Mouse (Mus musculus): Measurements from ENCODE around the gene Nucks1. TPM values are rescaled to one million over a fixed set of nuclear protein-coding genes. Genes with fewer than 3 reads are reported as not detected.

The Nucks1 gene
- polyA plus RNA-seq, 1 experiment = 20.6 TPM

DNA sequence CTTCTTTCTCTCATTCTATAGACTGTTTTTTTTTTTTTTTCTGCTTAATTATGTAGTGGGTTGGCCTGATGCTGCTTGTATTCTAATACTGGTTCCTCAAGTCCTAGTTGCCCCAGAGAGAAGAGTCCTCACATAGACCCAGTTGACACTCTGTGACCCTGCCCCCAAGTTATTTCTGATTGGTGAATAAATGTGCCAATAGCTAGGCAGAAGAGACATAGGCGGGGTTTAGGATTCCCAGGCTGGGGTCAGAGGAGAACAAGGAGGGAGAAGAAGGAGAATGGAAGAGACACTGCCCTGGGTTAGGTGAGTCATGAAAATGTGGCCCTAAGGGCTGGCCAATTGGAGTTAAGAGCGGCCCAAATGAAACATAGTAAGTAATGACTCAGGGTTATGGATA is 30.5 kb upstream of the Nucks1 start:
- Histone ChIP-seq H3ac (ENCODE audit: control insufficient read depth, insufficient read length) (no peak overlapping the region), H3K27me3 (ENCODE audit: control insufficient read depth, insufficient read depth, insufficient read length) (peaks cover 8% of the 10 kb centered on the region), H3K36me3 (ENCODE audit: control insufficient read depth, insufficient read depth) (no peaks in the 10 kb centered on the region), H3K4me2 (ENCODE audit: low read depth) (no peak overlapping the region), H3K79me2 (ENCODE audit: control insufficient read depth, insufficient read depth) (no peaks in the 10 kb centered on the region), H3K4me3 (no peak overlapping the region)
- TF ChIP-seq POLR2A (IDR thresholded peaks at IDR 0.05; ENCODE audit: insufficient read length, low read depth) (no peak), E2F4 (IDR thresholded peaks at IDR 0.05; ENCODE audit: insufficient read depth) (no peak), MAX (IDR thresholded peaks at IDR 0.05; ENCODE audit: low read depth) (no peak), USF1 (IDR thresholded peaks at IDR 0.05; ENCODE audit: low read depth) (no peak), CEBPB (IDR thresholded peaks at IDR 0.05; ENCODE audit: insufficient read depth, poor library complexity, severe bottlenecking) (no peak)

GRCm38 (mm10) chr1:131882787-131883186 is 27.5 kb upstream of the Nucks1 start:
- Histone ChIP-seq H3K79me2 (ENCODE audit: control insufficient read depth, insufficient read depth) (no peaks in the 10 kb centered on the region), H3K4me2 (ENCODE audit: low read depth) (no peak overlapping the region), H3ac (ENCODE audit: control insufficient read depth, insufficient read length) (no peak overlapping the region), H3K36me3 (ENCODE audit: control insufficient read depth, insufficient read depth) (no peaks in the 10 kb centered on the region), H3K27me3 (ENCODE audit: control insufficient read depth, insufficient read depth, insufficient read length) (peaks cover 11% of the 10 kb centered on the region), H3K4me3 (no peak overlapping the region)
- TF ChIP-seq E2F4 (IDR thresholded peaks at IDR 0.05; ENCODE audit: insufficient read depth) (no peak), MYOD1 (IDR thresholded peaks at IDR 0.05; ENCODE audit: control insufficient read depth in 1 of 3, insufficient read length in 2 of 3, low read depth in 2 of 3) (no peak), USF1 (IDR thresholded peaks at IDR 0.05; ENCODE audit: low read depth) (no peak), TCF3 (IDR thresholded peaks at IDR 0.05; ENCODE audit: insufficient read length, low read depth) (no peak), MAX (IDR thresholded peaks at IDR 0.05; ENCODE audit: low read depth) (no peak), POLR2A (IDR thresholded peaks at IDR 0.05; ENCODE audit: insufficient read length, low read depth) (no peak), CEBPB (IDR thresholded peaks at IDR 0.05; ENCODE audit: insufficient read depth, poor library complexity, severe bottlenecking) (no peak), TCF12 (IDR thresholded peaks at IDR 0.05; ENCODE audit: insufficient read depth, poor library complexity, severe bottlenecking) (no peak), REST (IDR thresholded peaks at IDR 0.05; ENCODE audit: insufficient read depth, insufficient read length) (no peak)

- no peak for TF ChIP-seq TCF3 (IDR thresholded peaks at IDR 0.05; ENCODE audit: insufficient read length, low read depth)
- TF ChIP-seq USF1 (IDR thresholded peaks at IDR 0.05; ENCODE audit: low read depth) = no peak
- TF ChIP-seq MYOG (IDR thresholded peaks at IDR 0.05; ENCODE audit: control insufficient read depth in 1 of 3, insufficient read depth in 1 of 3, insufficient read length in 2 of 3, low read depth in 2 of 3) = no peak
- no peak for TF ChIP-seq MYOD1 (IDR thresholded peaks at IDR 0.05; ENCODE audit: control insufficient read depth in 1 of 3, insufficient read length in 2 of 3, low read depth in 2 of 3)
- TF ChIP-seq SRF (IDR thresholded peaks at IDR 0.05; ENCODE audit: control insufficient read depth, insufficient read length, low read depth) = no peak
- no peak for TF ChIP-seq E2F4 (IDR thresholded peaks at IDR 0.05; ENCODE audit: insufficient read depth)
- no peak for TF ChIP-seq POLR2AphosphoS2 (IDR thresholded peaks at IDR 0.05; ENCODE audit: insufficient read length, low read depth)
- no peak for TF ChIP-seq TCF12 (IDR thresholded peaks at IDR 0.05; ENCODE audit: insufficient read depth, poor library complexity, severe bottlenecking)
- TF ChIP-seq REST (IDR thresholded peaks at IDR 0.05; ENCODE audit: insufficient read depth, insufficient read length) = no peak
- no peak for TF ChIP-seq MAX (IDR thresholded peaks at IDR 0.05; ENCODE audit: low read depth)
- TF ChIP-seq CEBPB (IDR thresholded peaks at IDR 0.05; ENCODE audit: insufficient read depth, poor library complexity, severe bottlenecking) = no peak
- Histone ChIP-seq H3K27me3 (ENCODE audit: control insufficient read depth, insufficient read depth, insufficient read length) (peaks cover 19% of the 10 kb centered on the region), H3K36me3 (ENCODE audit: control insufficient read depth, insufficient read depth) (no peaks in the 10 kb centered on the region), H3K4me2 (ENCODE audit: low read depth) (no peak overlapping the region), H3ac (ENCODE audit: control insufficient read depth, insufficient read length) (no peak overlapping the region), H3K4me3 (no peak overlapping the region), H3K79me2 (ENCODE audit: control insufficient read depth, insufficient read depth) (no peaks in the 10 kb centered on the region)
Observed at GRCm38 (mm10) chr1:131886173-131886572, 24.2 kb upstream of the Nucks1 start.

GRCm38 (mm10) chr1:131886641-131887040 is 23.7 kb upstream of the Nucks1 start:
- H3K27me3 ChIP-seq (ENCODE audit: control insufficient read depth, insufficient read depth, insufficient read length) = peaks cover 19% of the 10 kb centered on the region
- no peaks in the 10 kb centered on the region for H3K79me2 ChIP-seq (ENCODE audit: control insufficient read depth, insufficient read depth)
- H3K4me2 ChIP-seq (ENCODE audit: low read depth) = no peak overlapping the region
- no peak for TF ChIP-seq REST (IDR thresholded peaks at IDR 0.05; ENCODE audit: insufficient read depth, insufficient read length)
- TF ChIP-seq SRF (IDR thresholded peaks at IDR 0.05; ENCODE audit: control insufficient read depth, insufficient read length, low read depth) = no peak
- no peak for TF ChIP-seq USF1 (IDR thresholded peaks at IDR 0.05; ENCODE audit: low read depth)
- no peak for TF ChIP-seq MAX (IDR thresholded peaks at IDR 0.05; ENCODE audit: low read depth)
- TF ChIP-seq E2F4 (IDR thresholded peaks at IDR 0.05; ENCODE audit: insufficient read depth) = no peak
- TF ChIP-seq POLR2AphosphoS2 (IDR thresholded peaks at IDR 0.05; ENCODE audit: insufficient read length, low read depth) = no peak
- no peak for TF ChIP-seq TCF3 (IDR thresholded peaks at IDR 0.05; ENCODE audit: insufficient read length, low read depth)
- TF ChIP-seq POLR2A (IDR thresholded peaks at IDR 0.05; ENCODE audit: insufficient read length, low read depth) = no peak
- TF ChIP-seq TCF12 (IDR thresholded peaks at IDR 0.05; ENCODE audit: insufficient read depth, poor library complexity, severe bottlenecking) = no peak
- TF ChIP-seq CEBPB (IDR thresholded peaks at IDR 0.05; ENCODE audit: insufficient read depth, poor library complexity, severe bottlenecking) = no peak
- TF ChIP-seq MYOG (IDR thresholded peaks at IDR 0.05; ENCODE audit: control insufficient read depth in 1 of 3, insufficient read depth in 1 of 3, insufficient read length in 2 of 3, low read depth in 2 of 3) = no peak
- H3K4me3 ChIP-seq = no peak overlapping the region
- H3ac ChIP-seq (ENCODE audit: control insufficient read depth, insufficient read length) = no peak overlapping the region
- no peaks in the 10 kb centered on the region for H3K36me3 ChIP-seq (ENCODE audit: control insufficient read depth, insufficient read depth)

- Histone ChIP-seq H3ac (ENCODE audit: control insufficient read depth, insufficient read length) (no peak overlapping the region), H3K27me3 (ENCODE audit: control insufficient read depth, insufficient read depth, insufficient read length) (peaks cover 11% of the 10 kb centered on the region), H3K36me3 (ENCODE audit: control insufficient read depth, insufficient read depth) (no peaks in the 10 kb centered on the region), H3K4me2 (ENCODE audit: low read depth) (no peak overlapping the region), H3K79me2 (ENCODE audit: control insufficient read depth, insufficient read depth) (no peaks in the 10 kb centered on the region), H3K4me3 (no peak overlapping the region)
- TF ChIP-seq MAX (IDR thresholded peaks at IDR 0.05; ENCODE audit: low read depth) (no peak), POLR2A (IDR thresholded peaks at IDR 0.05; ENCODE audit: insufficient read length, low read depth) (no peak), E2F4 (IDR thresholded peaks at IDR 0.05; ENCODE audit: insufficient read depth) (no peak), CEBPB (IDR thresholded peaks at IDR 0.05; ENCODE audit: insufficient read depth, poor library complexity, severe bottlenecking) (no peak), TCF12 (IDR thresholded peaks at IDR 0.05; ENCODE audit: insufficient read depth, poor library complexity, severe bottlenecking) (no peak)
Observed at GRCm38 (mm10) chr1:131890043-131890658, 20.2 kb upstream of the Nucks1 start.

All from myocyte (in vitro differentiated cells).